Comparison of ENCODE assay signal across 19 mouse cellular contexts in the genomic region with DNA sequence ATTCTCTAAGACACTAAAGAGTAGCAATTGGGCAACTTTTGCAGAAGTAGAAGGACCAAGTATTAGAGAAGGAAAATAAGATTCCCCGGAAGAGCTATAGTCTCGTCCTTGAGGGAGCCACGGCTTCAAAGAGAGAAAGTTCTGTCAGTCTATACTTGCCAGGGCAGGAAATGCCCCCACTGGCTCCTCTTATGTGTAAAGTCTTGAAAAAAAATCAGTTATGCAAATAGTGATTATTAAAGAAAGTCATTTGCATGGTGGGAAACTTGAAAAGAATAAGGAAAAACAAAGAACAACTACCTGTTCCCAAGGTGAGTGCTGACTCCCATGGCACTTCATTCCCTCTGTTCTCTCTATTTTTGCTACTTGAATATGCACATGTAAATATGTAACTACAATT.
A peak's percentile ranks its signal among the peaks of the same experiment; 100 is the strongest.
DNase-seq lines count a peak whose midpoint lies in the region; ATAC-seq and TF ChIP-seq lines count a peak whose summit lies in the region.
"Had no signal": no experiment of that assay in that cellular context is flagged by ENCODE, and none has a peak within 500 bp of the region (broad histone marks: within the 10 kb centered on the region; RNA-seq: fewer than 3 reads in every experiment).

No protein-coding gene starts in this region.

- peaks cover 20% of the 10 kb centered on the region for H3K4me1 ChIP-seq in spleen, adult 2 months (ENCODE audit: control insufficient read depth, insufficient read depth, insufficient read length)
- peaks cover 31% of the 10 kb centered on the region for H3K4me1 ChIP-seq in hindbrain, embryonic 10.5 days (replicated peaks)
- H3K4me1 ChIP-seq: heart, embryonic 15.5 days had no signal

- peak; percentile 33 for ATAC-seq in inflammation-experienced regulatory T-cells, adult 6 months
- ATAC-seq: forebrain, embryonic 15.5 days had no signal

- H3K27me3 ChIP-seq in spleen, adult 2 months (ENCODE audit: control insufficient read depth, insufficient read depth, low read length), result no peaks in the 10 kb centered on the region
- H3K27me3 ChIP-seq in hindbrain, embryonic 10.5 days (ENCODE audit: insufficient read depth, poor library complexity, severe bottlenecking), result no peaks in the 10 kb centered on the region
- H3K27me3 ChIP-seq: forebrain, embryonic 15.5 days; heart, embryonic 15.5 days had no signal

- H3K4me3 ChIP-seq in spleen, adult 2 months (ENCODE audit: extremely low read depth, insufficient read depth, insufficient read length), result no peak overlapping the region; the same call in 1 of the 2 replicates
- no peak overlapping the region for H3K4me3 ChIP-seq in hindbrain, embryonic 10.5 days
- H3K4me3 ChIP-seq: erythroblast, embryonic 14.5 days; forebrain, embryonic 15.5 days; heart, adult 2 months; heart, embryonic 15.5 days had no signal

- no peak for TF ChIP-seq POLR2A in spleen, adult 2 months (IDR thresholded peaks at IDR 0.05; ENCODE audit: low read depth, low read length)

- H3K36me3 ChIP-seq in spleen, adult 2 months (ENCODE audit: control insufficient read depth, insufficient read depth, low read length), result no peaks in the 10 kb centered on the region
- H3K36me3 ChIP-seq in hindbrain, embryonic 10.5 days, result no peaks in the 10 kb centered on the region
- H3K36me3 ChIP-seq: forebrain, embryonic 15.5 days; heart, embryonic 15.5 days had no signal

- no peaks in the 10 kb centered on the region for H3K9me3 ChIP-seq in hindbrain, embryonic 10.5 days
- H3K9me3 ChIP-seq: forebrain, embryonic 15.5 days; heart, embryonic 15.5 days had no signal

- DNase-seq in spleen, adult 2 months (ENCODE audit: low read depth in 1 of 2, low spot score in 2 of 2), result peak in 1 of 2 experiments; percentile 15
- no peak for DNase-seq in spleen, postnatal 4 days (ENCODE audit: low spot score in 2 of 2)
- DNase-seq in B cell, adult 2 months, result peak; percentile 40 to 45
- DNase-seq in CD4-positive, CD25-positive, alpha-beta regulatory T cell, adult 2 months (ENCODE audit: low read depth, low spot score), result peak; percentile 23
- no peak for DNase-seq in hindbrain, embryonic 10.5 days (ENCODE audit: low spot score)
- DNase-seq in right cerebral cortex, postnatal 14 days, result no peak
- no peak for DNase-seq in gastrocnemius, postnatal 25 days
- DNase-seq: adrenal gland, postnatal 10 days; cerebellum, adult 11-12 months; cerebellum, adult 9-11 months; cerebellum, postnatal 36 days; gastrocnemius, postnatal 10 days; heart, adult 2 months; heart, postnatal 14 days had no signal

- 17% methylated on average over 3 of the region's 3 CpGs for WGBS in spleen, adult 2 months
- WGBS in hindbrain, embryonic 10.5 days, result 85% methylated on average over 3 of the region's 3 CpGs

- no peak for TF ChIP-seq CTCF in spleen, adult 2 months (IDR thresholded peaks at IDR 0.05; ENCODE audit: extremely low read depth, insufficient read depth, insufficient read length, insufficient replicate concordance)

- H3K27ac ChIP-seq in spleen, adult 2 months (ENCODE audit: insufficient read depth, low read length), result 0 out of 2 replicates have a peak overlapping the region, but pooled peaks have one; percentile 34
- H3K27ac ChIP-seq in hindbrain, embryonic 10.5 days, result no peak overlapping the region
- H3K27ac ChIP-seq: forebrain, embryonic 15.5 days; heart, adult 2 months; heart, embryonic 15.5 days; hindbrain, embryonic 14.5 days had no signal

Comparison
In these comparisons a context has a peak if more than half of its experiments do, and no peak if none do; other contexts are left out.
1. DNase-seq: peak in B cell, adult 2 months (2 of 2) and CD4-positive, CD25-positive, alpha-beta regulatory T cell, adult 2 months (single experiment); none in spleen, postnatal 4 days (0 of 2), hindbrain, embryonic 10.5 days (single experiment), right cerebral cortex, postnatal 14 days (single experiment) and gastrocnemius, postnatal 25 days (single experiment).